Mouse (Mus musculus) CD4-positive helper T cell, adult 2 months (primary cell): ENCODE data around the gene Tesk1.

Source experiments
- DNase-seq: peaks from one replicate; pipeline ENCODE4 v3.0.0-alpha.2; 2012; ENCODE audit warnings: low read depth, missing footprints, low spot score

Tesk1 gene

DNA sequence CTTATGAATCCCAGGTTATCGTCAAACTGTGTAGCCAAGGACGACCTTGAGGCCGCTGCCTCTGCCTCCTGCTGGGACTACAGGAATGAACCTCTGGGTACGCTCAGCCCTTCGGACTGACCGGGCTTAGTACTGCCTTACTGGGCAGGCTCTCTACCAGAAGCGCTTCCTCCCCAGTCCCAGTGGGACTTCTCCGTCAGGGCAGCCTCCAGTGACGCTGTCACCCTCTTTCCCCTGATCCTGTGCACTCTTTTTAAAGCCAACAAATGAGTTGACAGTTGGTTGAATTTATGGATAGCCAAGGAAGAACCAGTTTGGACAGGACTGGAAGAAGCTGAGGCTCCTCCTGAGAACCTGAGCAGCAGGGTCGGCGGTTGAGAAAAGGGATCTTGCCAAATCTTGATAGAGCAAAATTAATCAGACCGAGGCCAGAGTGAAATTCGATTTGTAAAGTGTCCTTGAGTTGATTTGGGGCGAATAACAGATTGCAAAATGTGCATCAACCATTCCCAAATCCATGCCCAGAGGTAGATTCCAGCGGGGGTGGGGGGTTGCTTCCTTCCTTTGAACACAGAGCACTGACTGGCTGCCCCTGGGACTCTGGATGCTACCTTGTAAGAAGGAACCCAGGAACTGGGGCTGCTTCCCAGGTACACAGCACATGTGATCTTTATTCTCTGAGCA is 22.6 kb upstream of the Tesk1 start:
- no peak for DNase-seq

- DNase-seq: no peak
Measured at GRCm38 (mm10) chr4:43419801-43420281, 21.9 kb upstream of the Tesk1 start.

- DNase-seq: peak; percentile 72
Measured at GRCm38 (mm10) chr4:43420305-43420704, 21.4 kb upstream of the Tesk1 start.

- DNase-seq: no peak
Measured at GRCm38 (mm10) chr4:43421632-43422240, 20.0 kb upstream of the Tesk1 start.

- no peak for DNase-seq
Measured at GRCm38 (mm10) chr4:43423267-43423934, 18.3 kb upstream of the Tesk1 start.

- DNase-seq: no peak
Measured at GRCm38 (mm10) chr4:43424072-43424471, 17.7 kb upstream of the Tesk1 start.

GRCm38 (mm10) chr4:43425197-43425596 is 16.5 kb upstream of the Tesk1 start:
- no peak for DNase-seq

DNA sequence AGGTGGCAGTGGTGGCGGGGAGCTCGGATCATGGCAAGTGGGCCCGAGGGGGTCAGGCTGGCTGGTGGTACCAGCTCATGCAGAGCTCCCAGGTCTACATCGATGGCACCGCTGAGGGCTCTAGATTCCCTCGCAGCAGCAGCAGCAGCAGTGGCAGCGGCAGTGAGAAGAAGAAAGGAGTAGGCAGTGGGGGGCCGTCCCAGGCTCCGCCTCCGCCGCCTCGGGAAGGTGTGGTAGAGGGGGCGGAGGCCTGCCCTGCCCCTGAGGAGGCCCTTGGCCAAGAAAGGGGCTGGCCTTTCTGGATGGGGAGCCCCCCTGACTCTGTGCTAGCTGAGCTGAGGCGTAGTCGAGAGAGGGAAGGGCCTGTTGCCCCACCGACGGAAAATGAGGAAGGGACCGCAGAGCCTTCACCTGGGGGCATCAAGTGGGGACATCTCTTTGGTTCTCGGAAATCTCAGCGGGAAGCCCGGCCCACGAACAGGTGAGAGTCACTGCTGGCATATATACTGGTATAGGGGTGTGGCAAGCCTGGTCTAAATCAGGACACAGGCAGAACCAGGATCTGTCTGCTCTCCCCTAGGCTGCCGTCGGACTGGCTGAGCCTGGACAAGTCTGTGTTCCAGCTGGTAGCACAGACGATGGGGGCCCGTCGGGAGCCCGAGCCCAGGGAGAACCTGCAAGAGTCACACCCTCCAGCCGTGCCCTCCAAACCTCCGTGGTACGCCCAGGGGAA is 15.9 kb upstream of the Tesk1 start:
- peak; percentile 41 for DNase-seq

DNA sequence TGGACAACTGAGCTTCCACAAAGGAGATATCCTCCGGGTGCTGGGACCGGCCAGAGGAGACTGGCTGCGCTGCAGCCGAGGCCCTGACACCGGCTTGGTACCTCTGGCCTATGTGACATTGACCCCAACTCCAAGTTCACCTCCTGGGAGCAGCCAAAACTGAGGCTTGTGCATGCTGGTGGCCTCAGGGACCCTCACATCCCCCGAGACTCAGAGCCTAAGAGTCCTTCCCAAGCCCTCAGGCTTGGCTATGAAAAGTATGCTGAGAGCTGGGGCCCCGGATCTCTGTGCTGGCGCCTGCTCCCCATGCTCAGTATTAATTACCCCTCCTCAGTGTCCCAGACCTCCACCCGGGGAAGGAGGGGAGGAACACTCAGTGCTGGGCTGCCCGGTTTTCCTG is 15.3 kb upstream of the Tesk1 start:
- no peak for DNase-seq

DNA sequence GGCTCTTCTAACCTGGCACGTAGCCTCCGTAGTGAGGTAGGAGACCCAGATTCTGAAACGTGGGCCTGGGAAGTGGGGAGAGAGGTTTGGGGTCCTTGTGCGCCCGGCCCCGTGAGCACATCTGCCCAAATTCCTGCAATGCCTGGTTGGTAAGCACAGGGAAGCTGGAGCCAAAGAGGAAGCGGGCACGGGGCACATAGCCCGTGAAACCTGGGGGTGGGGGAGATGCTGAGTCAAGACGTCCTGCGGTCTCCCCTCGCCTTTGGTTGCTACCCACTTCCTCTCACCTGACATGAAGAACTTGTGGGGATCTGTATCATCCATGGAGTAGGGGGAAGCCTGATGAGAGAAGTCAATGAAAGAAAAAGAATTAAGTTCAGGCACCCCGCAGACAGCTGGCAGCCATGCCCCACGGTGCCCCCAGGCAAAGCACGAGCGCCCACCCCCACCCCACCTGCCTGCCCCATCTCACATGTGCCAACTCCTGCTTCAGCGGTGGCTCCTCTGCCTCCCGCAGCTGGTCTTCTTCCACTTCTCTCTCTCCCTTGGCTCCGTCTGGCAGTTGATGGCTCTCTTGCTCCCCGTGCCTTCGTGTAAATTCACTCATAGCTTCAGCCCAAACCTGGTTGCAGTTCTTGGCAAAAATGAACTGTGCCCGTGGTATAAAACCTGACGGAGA is 14.1 kb upstream of the Tesk1 start:
- peak; percentile 82 for DNase-seq

DNA sequence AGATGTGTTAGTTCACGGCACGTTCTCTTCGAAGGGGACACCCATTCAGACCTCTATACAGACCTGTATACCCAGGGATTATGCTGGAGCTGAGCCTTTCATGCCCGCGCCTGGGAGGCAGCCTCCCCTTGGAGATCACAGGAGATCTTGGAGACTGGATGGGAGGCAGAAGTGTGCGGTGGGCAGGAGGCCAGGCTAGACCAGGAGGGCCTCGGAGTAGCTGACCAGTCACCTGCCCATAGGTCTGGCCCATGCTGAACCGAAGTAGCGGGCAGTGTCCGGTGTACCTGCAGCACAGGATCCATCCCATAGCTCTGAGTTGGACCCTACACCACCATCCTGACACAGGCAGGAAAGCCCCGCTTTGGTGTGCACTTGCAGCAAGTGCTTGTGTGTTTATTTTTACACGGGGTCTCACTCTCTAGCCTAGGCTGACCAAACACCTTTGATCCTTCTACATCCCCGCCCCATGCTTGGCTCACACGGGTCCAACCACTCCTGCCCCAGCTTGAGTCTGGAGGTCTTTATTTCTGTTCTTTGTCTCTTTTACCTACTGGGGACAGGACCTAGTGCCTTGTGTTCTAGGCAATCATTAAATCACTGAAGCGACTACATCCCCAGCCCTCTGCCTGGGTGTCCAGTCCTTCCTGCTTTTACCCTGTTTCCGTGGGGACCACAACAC is 13.4 kb upstream of the Tesk1 start:
- no peak for DNase-seq

- DNase-seq: no peak
Measured at GRCm38 (mm10) chr4:43428946-43429345, 12.8 kb upstream of the Tesk1 start, which contains the start of gene Fam166b. Gene Fam166b (minus strand): TSS chr4:43429134.

DNA sequence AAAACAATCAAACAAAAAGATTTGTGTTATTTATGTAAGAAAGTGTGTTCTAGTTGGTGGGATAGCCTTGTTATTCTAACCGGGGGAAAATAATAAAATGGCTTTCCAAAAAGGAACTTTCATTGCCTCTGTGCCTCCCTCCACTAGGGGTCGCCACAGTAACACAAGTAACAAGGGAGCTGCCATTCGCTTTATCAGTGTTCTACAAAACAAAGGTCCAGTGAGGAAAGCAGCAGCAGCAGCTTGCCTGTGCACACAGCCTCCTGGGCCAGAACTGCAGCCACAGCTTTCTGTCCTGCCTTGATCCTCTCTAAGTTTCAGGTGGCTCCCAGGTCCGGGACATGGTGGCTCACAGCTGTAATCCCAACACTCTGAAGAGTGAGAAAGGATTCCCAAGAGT is 10.0 kb upstream of the Tesk1 start:
- DNase-seq: peak; percentile 81

- DNase-seq: no peak
Measured at GRCm38 (mm10) chr4:43432832-43433231, 8.9 kb upstream of the Tesk1 start.

- DNase-seq: peak; percentile 99
Measured at GRCm38 (mm10) chr4:43442044-43442443, 305 bp downstream of the Tesk1 start.

GRCm38 (mm10) chr4:43442456-43443361 is 970 bp downstream of the Tesk1 start:
- peak; percentile 89 for DNase-seq

DNA sequence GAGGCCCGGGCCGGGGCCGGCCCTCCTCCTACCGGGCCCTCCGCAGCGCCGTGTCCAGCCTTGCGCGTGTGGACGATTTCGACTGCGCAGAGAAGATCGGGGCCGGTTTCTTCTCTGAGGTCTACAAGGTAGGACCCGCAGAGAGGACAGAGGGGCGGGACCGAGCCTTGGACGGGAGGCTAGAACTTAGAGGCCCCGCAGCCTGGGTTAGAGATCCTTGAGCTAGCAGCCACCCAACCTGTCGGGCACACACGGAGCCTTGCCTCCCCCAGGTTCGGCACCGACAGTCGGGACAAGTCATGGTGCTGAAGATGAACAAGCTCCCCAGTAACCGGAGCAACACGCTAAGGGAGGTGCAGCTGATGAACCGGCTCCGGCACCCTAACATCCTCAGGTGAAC is 1.8 kb downstream of the Tesk1 start:
- DNase-seq: peak; percentile 43

- DNase-seq: no peak
Measured at GRCm38 (mm10) chr4:43447251-43447650, 5.5 kb downstream of the Tesk1 start.

DNA sequence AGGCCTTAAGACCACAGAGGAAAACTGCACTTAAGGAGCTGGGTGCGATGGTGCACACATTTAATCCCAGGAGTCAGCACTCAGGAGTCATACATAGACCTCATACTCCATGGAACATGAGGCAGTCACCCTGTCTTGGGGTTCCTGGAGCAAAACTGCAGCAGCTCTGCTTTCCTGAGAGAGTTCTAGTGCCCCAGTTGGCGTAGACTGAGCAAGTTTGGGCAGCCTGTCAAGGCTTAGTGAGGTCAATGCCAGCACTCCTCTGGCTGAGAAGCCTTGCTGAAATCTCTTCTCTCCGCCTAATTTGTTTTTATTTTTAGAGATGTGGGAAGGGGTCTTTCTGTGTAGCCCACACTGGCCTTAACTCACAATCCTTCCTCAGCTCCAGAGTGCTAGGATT is 6.8 kb downstream of the Tesk1 start:
- DNase-seq: no peak

GRCm38 (mm10) chr4:43452315-43452714 is 10.6 kb downstream of the Tesk1 start:
- no peak for DNase-seq
